Mouse (Mus musculus) liver, adult 2 months (tissue): ENCODE measurements around the gene Ctdspl. TPM values are rescaled to one million over a fixed set of nuclear protein-coding genes. Genes with fewer than 3 reads are reported as not detected.

Experiments used
- DNase-seq: peaks from one replicate; pipeline ENCODE4 v3.0.0-alpha.2; 2011; ENCODE audit warnings: low read depth, low spot score; ENCODE audit errors: extremely low read depth
- H3K27ac ChIP-seq: fragments of 200-500 bp; replicated peaks from 2 replicates; pipeline ENCODE4 v1.5.1; 2012; ENCODE audit warnings: low read depth, mild to moderate bottlenecking, control low read depth, inconsistent platforms, low read length; ENCODE audit not compliant: insufficient read depth
- H3K27me3 ChIP-seq: fragments of 200-500 bp; 2 replicates; pipeline ENCODE4 v1.6.1; 2012; ENCODE audit warnings: mild to moderate bottlenecking, moderate library complexity, low read length, inconsistent platforms; ENCODE audit not compliant: control insufficient read depth, insufficient read depth
- H3K36me3 ChIP-seq: fragments of 200-500 bp; 2 replicates; pipeline ENCODE4 v1.6.1; 2012; ENCODE audit warnings: low read length, inconsistent platforms; ENCODE audit not compliant: control insufficient read depth, insufficient read depth
- H3K4me1 ChIP-seq: fragments of 200-500 bp; 2 replicates; pipeline ENCODE4 v1.6.1; 2011; ENCODE audit warnings: low read length; ENCODE audit not compliant: control insufficient read depth, insufficient read depth
- H3K4me3 ChIP-seq: fragments of 200-500 bp; 2 replicates; pipeline ENCODE4 v1.5.1; 2011; ENCODE audit warnings: low read depth, mild to moderate bottlenecking, control low read depth, low read length, moderate library complexity; ENCODE audit not compliant: insufficient read depth
- H3K79me2 ChIP-seq: fragments of 200-500 bp; 2 replicates; pipeline ENCODE4 v1.6.1; 2012; ENCODE audit warnings: inconsistent platforms, mild to moderate bottlenecking, low read length, moderate library complexity; ENCODE audit not compliant: control insufficient read depth, insufficient read depth
- H3K9ac ChIP-seq: fragments of 200-500 bp; 2 replicates; pipeline ENCODE4 v1.6.1; 2012; ENCODE audit warnings: low read depth, mild to moderate bottlenecking, control low read depth, inconsistent platforms, low read length
- CTCF ChIP-seq: fragments of 200-500 bp; IDR thresholded peaks from 2 replicates; pipeline ENCODE4 v1.5.1; 2011; ENCODE audit warnings: low read depth, low read length, control low read depth
- POLR2A ChIP-seq: fragments of 200-500 bp; IDR thresholded peaks from 2 replicates; pipeline ENCODE4 v1.6.1; 2011; ENCODE audit warnings: low read length, control low read depth; ENCODE audit not compliant: insufficient read depth; ENCODE audit errors: extremely low read depth
- whole genome bisulfite sequencing: fragments of 180-500 bp; shearing (Covaris S2); methylation state at CpG from one replicate; pipeline ENCODE4 v1.1.7; 2018; 5-methylcytosine and 5-hydroxymethylcytosine counted together
- polyA plus RNA-seq: library from polyadenylated mRNA; depleted of rRNA; stranded (reverse); fragments of >200 nt; gene quantifications from 2 replicates; pipeline ENCODE4 v1.2.3, GENCODE M21; 2012
- total RNA-seq: library from RNA; depleted of rRNA; stranded (reverse); fragments of >200 nt; gene quantifications from 2 replicates; pipeline ENCODE4 v1.2.3, GENCODE M21; 2014

Ctdspl gene
- total and polyA plus RNA-seq, 2 experiments = 2.5 to 3.5 TPM

- H3K4me1 ChIP-seq = no peaks in the 10 kb centered on the region
- H3K27ac ChIP-seq = no peak overlapping the region
- TF ChIP-seq POLR2A (no peak), CTCF (no peak)
- H3K4me3 ChIP-seq = no peak overlapping the region
- no peaks in the 10 kb centered on the region for H3K79me2 ChIP-seq
- 81% methylated on average over 5 of the region's 5 CpGs for WGBS
- H3K27me3 ChIP-seq = no peaks in the 10 kb centered on the region
- no peak overlapping the region for H3K9ac ChIP-seq
- no peaks in the 10 kb centered on the region for H3K36me3 ChIP-seq
- DNase-seq = no peak
Measured at GRCm38 (mm10) chr9:119080040-119080675, 153.9 kb downstream of the Ctdspl start.

- Histone ChIP-seq H3K4me1 (no peaks in the 10 kb centered on the region), H3K79me2 (no peaks in the 10 kb centered on the region), H3K27me3 (no peaks in the 10 kb centered on the region), H3K36me3 (no peaks in the 10 kb centered on the region), H3K9ac (no peak overlapping the region), H3K4me3 (no peak overlapping the region), H3K27ac (no peak overlapping the region)
- WGBS = 87% methylated on average over 8 of the region's 8 CpGs
- no peak for DNase-seq
- no peak for TF ChIP-seq CTCF
- no peak for TF ChIP-seq POLR2A
Measured at GRCm38 (mm10) chr9:119082039-119082438, 155.8 kb downstream of the Ctdspl start.

- Histone ChIP-seq H3K4me1 (no peaks in the 10 kb centered on the region; the same call in 1 of the 2 replicates), H3K9ac (no peak overlapping the region), H3K4me3 (no peak overlapping the region), H3K79me2 (no peaks in the 10 kb centered on the region), H3K36me3 (no peaks in the 10 kb centered on the region), H3K27me3 (no peaks in the 10 kb centered on the region), H3K27ac (no peak overlapping the region)
- DNase-seq = no peak
- 84% methylated on average over 7 of the region's 7 CpGs for WGBS
- TF ChIP-seq CTCF (no peak), POLR2A (no peak)
Measured at GRCm38 (mm10) chr9:119082656-119083430, 156.6 kb downstream of the Ctdspl start.

- Histone ChIP-seq H3K27me3 (no peaks in the 10 kb centered on the region), H3K79me2 (no peaks in the 10 kb centered on the region), H3K36me3 (no peaks in the 10 kb centered on the region), H3K4me3 (no peak overlapping the region), H3K27ac (no peak overlapping the region), H3K9ac (no peak overlapping the region), H3K4me1 (no peaks in the 10 kb centered on the region; the same call in 1 of the 2 replicates)
- DNase-seq = no peak
- no peak for TF ChIP-seq POLR2A
- TF ChIP-seq CTCF = no peak
- WGBS = 85% methylated on average over 10 of the region's 10 CpGs
Measured at GRCm38 (mm10) chr9:119083966-119084365, 157.7 kb downstream of the Ctdspl start.

- H3K36me3 ChIP-seq = no peaks in the 10 kb centered on the region
- DNase-seq = no peak
- no peak overlapping the region for H3K4me3 ChIP-seq
- H3K27ac ChIP-seq = no peak overlapping the region
- WGBS = 48% methylated on average over 1 of the region's 1 CpGs
- TF ChIP-seq POLR2A (no peak), CTCF (no peak)
- H3K79me2 ChIP-seq = no peaks in the 10 kb centered on the region
- no peaks in the 10 kb centered on the region for H3K27me3 ChIP-seq
- no peak overlapping the region for H3K9ac ChIP-seq
- H3K4me1 ChIP-seq = no peaks in the 10 kb centered on the region; the same call in 1 of the 2 replicates
Measured at GRCm38 (mm10) chr9:119086451-119086850, 160.2 kb downstream of the Ctdspl start.

GRCm38 (mm10) chr9:119087309-119087708, 161.1 kb downstream of the Ctdspl start:
- Histone ChIP-seq H3K27ac (no peak overlapping the region), H3K4me3 (no peak overlapping the region), H3K79me2 (no peaks in the 10 kb centered on the region), H3K36me3 (no peaks in the 10 kb centered on the region), H3K27me3 (no peaks in the 10 kb centered on the region), H3K4me1 (no peaks in the 10 kb centered on the region; the same call in 1 of the 2 replicates), H3K9ac (no peak overlapping the region)
- WGBS = 82% methylated on average over 5 of the region's 5 CpGs
- no peak for DNase-seq
- TF ChIP-seq POLR2A (no peak), CTCF (no peak)
